Comparison of ENCODE assay signal across 9 mouse cellular contexts in the genomic region with DNA sequence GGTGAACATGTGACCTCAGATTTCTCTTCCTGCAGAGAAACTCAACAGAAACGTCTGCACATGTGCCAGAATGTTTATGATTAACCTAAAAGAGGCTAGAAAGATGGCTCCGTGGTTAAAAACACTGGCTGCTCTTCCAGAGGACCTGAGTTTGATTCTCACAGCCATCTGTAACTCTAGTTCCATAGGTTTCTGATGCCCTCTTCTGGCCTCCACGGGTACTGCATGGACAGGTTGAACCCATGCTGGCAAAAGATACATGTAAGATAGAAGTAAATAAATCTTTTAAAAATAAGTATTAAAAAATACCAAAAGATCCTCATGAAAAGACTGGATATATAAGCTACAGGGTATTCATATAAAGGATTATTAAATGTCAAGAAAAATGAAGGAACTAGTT. TPM values are rescaled to one million over a fixed set of nuclear protein-coding genes. Genes with fewer than 3 reads are reported as not detected.
DNase-seq lines count a peak whose midpoint lies in the region; ATAC-seq and TF ChIP-seq lines count a peak whose summit lies in the region.
"Had no signal": no experiment of that assay in that cellular context is flagged by ENCODE, and none has a peak within 500 bp of the region (broad histone marks: within the 10 kb centered on the region; RNA-seq: fewer than 3 reads in every experiment).

No protein-coding gene starts in this region.

- H3K4me2 ChIP-seq in liver, embryonic 12.5 days = no peak overlapping the region
- no peak overlapping the region for H3K4me2 ChIP-seq in lung, embryonic 14.5 days
- H3K4me2 ChIP-seq: stomach, embryonic 15.5 days had no signal

- H3K9me3 ChIP-seq in liver, embryonic 12.5 days (replicated peaks) = no peaks in the 10 kb centered on the region
- H3K9me3 ChIP-seq in lung, embryonic 14.5 days (ENCODE audit: low read depth, low read length) = no peaks in the 10 kb centered on the region
- H3K9me3 ChIP-seq: stomach, embryonic 15.5 days had no signal

- intact Hi-C loops in left cerebral cortex, postnatal 25 days (cut with DNase I) = loop anchor here (5.0 kb wide), 1 partner anchor 207 kb away; no protein-coding TSS in a partner anchor

- H3K27me3 ChIP-seq in liver, embryonic 12.5 days (replicated peaks) = no peaks in the 10 kb centered on the region
- no peaks in the 10 kb centered on the region for H3K27me3 ChIP-seq in lung, embryonic 14.5 days (ENCODE audit: insufficient read depth, low read length)
- H3K27me3 ChIP-seq: stomach, embryonic 15.5 days had no signal

- 14% methylated on average over 3 of the region's 3 CpGs for WGBS in liver, embryonic 12.5 days (ENCODE audit: insufficient replicate concordance)
- WGBS in lung, embryonic 14.5 days = 24% methylated on average over 3 of the region's 3 CpGs

- TF ChIP-seq CTCF in lung, embryonic 14.5 days (IDR thresholded peaks at IDR 0.05; ENCODE audit: low read depth) = peak; percentile 65

- no peak for ATAC-seq in liver, embryonic 12.5 days
- no peak for ATAC-seq in lung, embryonic 14.5 days (ENCODE audit: insufficient read depth)

- H3K4me1 ChIP-seq in liver, embryonic 12.5 days = no peaks in the 10 kb centered on the region
- no peaks in the 10 kb centered on the region for H3K4me1 ChIP-seq in lung, embryonic 14.5 days (ENCODE audit: insufficient read depth)
- H3K4me1 ChIP-seq: stomach, embryonic 15.5 days had no signal

- no peak overlapping the region for H3K4me3 ChIP-seq in liver, embryonic 12.5 days
- H3K4me3 ChIP-seq in lung, embryonic 14.5 days (ENCODE audit: low read depth, low read length) = no peak overlapping the region
- H3K4me3 ChIP-seq: stomach, embryonic 15.5 days had no signal

- H3K9ac ChIP-seq in liver, embryonic 12.5 days = no peak overlapping the region
- H3K9ac ChIP-seq in lung, embryonic 14.5 days = no peak overlapping the region
- H3K9ac ChIP-seq: stomach, embryonic 15.5 days had no signal

- no peak overlapping the region for H3K27ac ChIP-seq in liver, embryonic 12.5 days
- H3K27ac ChIP-seq in lung, embryonic 14.5 days (ENCODE audit: low read depth) = no peak overlapping the region
- H3K27ac ChIP-seq: stomach, embryonic 15.5 days had no signal

- H3K36me3 ChIP-seq in liver, embryonic 12.5 days = no peaks in the 10 kb centered on the region
- no peaks in the 10 kb centered on the region for H3K36me3 ChIP-seq in lung, embryonic 14.5 days (ENCODE audit: insufficient read depth)
- H3K36me3 ChIP-seq: stomach, embryonic 15.5 days had no signal

- peak; percentile 40 to 45 for DNase-seq in cerebellum, postnatal 10 days
- no peak for DNase-seq in cerebellum, adult 18-20 months
- DNase-seq in liver = peak; percentile 49
- DNase-seq in adrenal gland, postnatal 36 days = peak; percentile 35 to 45
- DNase-seq in lung, embryonic 14.5 days = peak; percentile 59
- no peak for DNase-seq in right cerebral cortex, postnatal 36 days (ENCODE audit: low spot score in 2 of 2)
- DNase-seq in left cerebral cortex, postnatal 25 days (ENCODE audit: low spot score in 2 of 2) = no peak

RNA-seq across cellular contexts. Expression of a gene that starts 56.8 kb away (rescaled TPM):
- polyA plus RNA-seq in liver, embryonic 12.5 days (2016; fragmentation: Nextera tagmentation; extraction: Ambion mirVana) = 8.8 and 9.2 TPM in 2 replicates
- 10 to 100 TPM; 26.5 to 26.9 TPM for total RNA-seq in adrenal gland, postnatal 36 days (2021)
- 19.0 and 20.6 TPM in 2 replicates for polyA plus RNA-seq in lung, embryonic 14.5 days (2014; fragmentation: Nextera tagmentation; extraction: Ambion mirVana)
- 10 to 100 TPM; 28.9 to 31.8 TPM for total RNA-seq in left cerebral cortex, postnatal 25 days (2021)

Comparison
In these comparisons a context has a peak if more than half of its experiments do, and no peak if none do; other contexts are left out.
1. DNase-seq: peak in cerebellum, postnatal 10 days (2 of 2), liver (single experiment), adrenal gland, postnatal 36 days (2 of 2) and lung, embryonic 14.5 days (single experiment); none in cerebellum, adult 18-20 months (0 of 2), right cerebral cortex, postnatal 36 days (0 of 2) and left cerebral cortex, postnatal 25 days (0 of 2).